Mouse (Mus musculus) adrenal gland, postnatal 36 days (tissue): ENCODE data around the gene Olfr974. TPM values are rescaled to one million over a fixed set of nuclear protein-coding genes. Genes with fewer than 3 reads are reported as not detected.
"Not testable (repeated sequence)": the region's sequence is repeated elsewhere in the genome, so short reads cannot be mapped to it uniquely, and the experiment has no call there.

Source experiments
- DNase-seq, 2 experiments: peaks; one replicate each; pipeline ENCODE4 v3.0.0; 2021; ENCODE audit warnings: mixed read lengths in 1 of 2
- long read RNA-seq, 2 experiments: library from polyadenylated mRNA; stranded (forward); transcript quantifications; one replicate each; pipeline ENCODE4 v2.0.0; 2021; ENCODE audit warnings: borderline sequencing depth in 2 of 2
- total RNA-seq, 2 experiments: library from RNA; stranded (reverse); gene quantifications; 2 replicates each; pipeline ENCODE4 v1.2.3; 2021

The Olfr974 gene
- total RNA-seq, result not detected
- long read RNA-seq, experiment 1, result 0 reads
- long read RNA-seq, experiment 2, result 0 reads

GRCm38 (mm10) chr9:39937201-39937600 is at the start of gene Olfr974:
Olfr974 (plus strand) TSS chr9:39937501.
- no peak for DNase-seq

- no peak for DNase-seq
These were observed 32.2 kb upstream of the Olfr974 start for GRCm38 (mm10) chr9:39905106-39905505.

- no peak for DNase-seq
These were observed 30.3 kb upstream of the Olfr974 start, which contains the start of gene Olfr229 for GRCm38 (mm10) chr9:39907036-39907435. Olfr229 (plus strand) TSS chr9:39907336.

DNA sequence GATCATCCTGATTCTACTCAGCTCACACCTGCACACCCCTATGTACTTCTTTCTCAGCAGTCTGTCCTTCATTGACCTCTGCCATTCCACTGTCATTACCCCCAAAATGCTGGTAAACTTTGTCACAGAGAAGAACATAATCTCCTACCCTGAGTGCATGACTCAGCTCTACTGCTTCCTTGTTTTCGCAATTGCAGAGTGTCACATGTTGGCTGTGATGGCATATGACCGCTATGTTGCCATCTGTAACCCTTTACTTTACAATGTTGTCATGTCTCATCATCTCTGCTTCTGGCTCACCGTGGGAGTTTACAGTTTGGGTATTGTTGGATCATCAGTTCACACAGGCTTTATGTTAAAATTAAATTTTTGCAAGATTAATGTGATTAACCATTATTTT is 27.4 kb upstream of the Olfr974 start:
- no peak for DNase-seq

GRCm38 (mm10) chr9:39927975-39928836 is 9.1 kb upstream of the Olfr974 start:
- DNase-seq, result not testable (repeated sequence)

DNA sequence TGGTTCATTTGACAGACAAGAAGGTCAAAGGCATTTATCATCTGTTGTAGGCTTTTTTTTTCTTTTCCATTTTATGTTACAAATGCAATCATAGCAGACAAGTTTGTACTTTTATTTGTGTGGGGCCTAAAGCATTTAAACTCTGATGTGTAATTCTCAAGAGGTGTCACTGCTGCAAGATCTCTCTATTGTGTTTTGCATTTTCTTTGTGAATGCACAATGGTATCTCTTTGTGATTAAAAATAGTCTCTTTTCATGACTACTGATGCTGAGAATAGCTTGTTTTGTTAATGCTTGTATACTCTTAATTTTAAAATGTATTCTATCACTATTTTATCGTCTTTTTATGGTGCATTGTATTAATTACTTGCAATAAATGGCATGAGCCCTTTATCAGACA is 8.5 kb upstream of the Olfr974 start:
- DNase-seq, result not testable (repeated sequence)

GRCm38 (mm10) chr9:39951946-39952345 is 14.6 kb downstream of the Olfr974 start, which contains the start of gene Olfr975:
Olfr975 (minus strand) TSS chr9:39952046.
- no peak for DNase-seq

DNA sequence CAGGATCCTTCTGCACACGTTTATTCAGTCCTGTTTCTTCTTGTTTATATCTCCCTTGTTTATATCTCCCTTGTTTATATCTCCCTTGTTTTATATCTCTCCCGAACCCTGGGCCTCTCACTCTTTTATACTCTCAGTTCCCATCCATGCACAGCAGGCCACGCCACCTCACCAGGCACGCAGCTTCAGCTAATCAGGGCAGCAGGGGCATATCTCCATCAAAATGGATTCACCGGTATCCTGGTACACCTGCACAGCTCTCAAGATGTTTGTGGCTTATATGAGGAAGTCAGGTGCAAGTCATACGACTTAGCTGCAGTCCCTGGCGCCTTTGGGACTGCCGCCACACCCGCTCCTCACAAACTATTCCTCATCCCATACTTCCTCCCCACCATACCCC is 23.7 kb downstream of the Olfr974 start, which contains the start of gene Olfr976:
Gene Olfr976 (minus strand): TSS at position 101 of the 400 bp plus-strand sequence.
- DNase-seq, result not testable (repeated sequence)

- DNase-seq, result not testable (repeated sequence)
These were observed 39.4 kb downstream of the Olfr974 start for GRCm38 (mm10) chr9:39976581-39977145.

- DNase-seq, result no peak
These were observed 54.5 kb downstream of the Olfr974 start, which contains the start of gene Olfr978 for GRCm38 (mm10) chr9:39991813-39992212. Olfr978 (plus strand) TSS chr9:39992113.

Other genes with a start within 250 kb of the Olfr974 start
- not detected for gene Olfr149, start 230.4 kb upstream of the Olfr974 start, total RNA-seq
- not detected for gene Olfr965, start 226.1 kb upstream of the Olfr974 start, total RNA-seq
- gene Olfr150, start 206.5 kb upstream of the Olfr974 start, total RNA-seq, result not detected
- gene Olfr967, start 191.3 kb upstream of the Olfr974 start, total RNA-seq, result not detected
- not detected for gene Olfr968, start 154.2 kb upstream of the Olfr974 start, total RNA-seq
- gene Olfr969, start 146.6 kb upstream of the Olfr974 start, total RNA-seq, result not detected
- not detected for gene Olfr970, start 128.6 kb upstream of the Olfr974 start, total RNA-seq
- not detected for gene Olfr971, start 100.6 kb upstream of the Olfr974 start, total RNA-seq
- gene Olfr972, start 71.1 kb upstream of the Olfr974 start, total RNA-seq, result not detected
- not detected for gene Olfr229, start 30.2 kb upstream of the Olfr974 start, total RNA-seq
- not detected for gene Olfr975, start 14.5 kb downstream of the Olfr974 start, total RNA-seq
- not detected for gene Olfr976, start 23.6 kb downstream of the Olfr974 start, total RNA-seq
- not detected for gene Olfr978, start 54.6 kb downstream of the Olfr974 start, total RNA-seq
- gene Olfr979, start 66.0 kb downstream of the Olfr974 start, total RNA-seq, result not detected
- not detected for gene Olfr980, start 72.1 kb downstream of the Olfr974 start, total RNA-seq
- gene Olfr981, start 84.0 kb downstream of the Olfr974 start, total RNA-seq, result not detected
- not detected for gene Olfr982, start 136.3 kb downstream of the Olfr974 start, total RNA-seq
- not detected for gene Olfr983, start 156.1 kb downstream of the Olfr974 start, total RNA-seq
- gene Olfr984, start 176.7 kb downstream of the Olfr974 start, total RNA-seq, result not detected
- not detected for gene Olfr985, start 192.7 kb downstream of the Olfr974 start, total RNA-seq
- not detected for gene Tmem225, start 210.6 kb downstream of the Olfr974 start, total RNA-seq
- not detected for gene Olfr986, start 243.4 kb downstream of the Olfr974 start, total RNA-seq